Mouse (Mus musculus): ENCODE data around the gene Dicer1.

The Dicer1 gene

GRCm38 (mm10) chr12:104677371-104677924, 74.3 kb downstream of the Dicer1 start:
- no peak for DNase-seq (ENCODE audit: low read depth, low spot score)

GRCm38 (mm10) chr12:104676535-104677370, 75.0 kb downstream of the Dicer1 start:
- DNase-seq (ENCODE audit: low read depth, low spot score): no peak

GRCm38 (mm10) chr12:104672976-104673375, 78.8 kb downstream of the Dicer1 start:
- DNase-seq (ENCODE audit: low read depth, low spot score): no peak

GRCm38 (mm10) chr12:104672406-104672805, 79.3 kb downstream of the Dicer1 start:
- no peak for DNase-seq (ENCODE audit: low read depth, low spot score)

- no peak for DNase-seq (ENCODE audit: low read depth, low spot score)
Measured at GRCm38 (mm10) chr12:104667846-104668245, 83.9 kb downstream of the Dicer1 start.

GRCm38 (mm10) chr12:104665951-104666350, 85.8 kb downstream of the Dicer1 start:
- DNase-seq (ENCODE audit: low read depth, low spot score): peak; percentile 78

- peak; percentile 78 for DNase-seq (ENCODE audit: low read depth, low spot score)
Measured at GRCm38 (mm10) chr12:104665521-104665920, 86.2 kb downstream of the Dicer1 start.

- DNase-seq (ENCODE audit: low read depth, low spot score): no peak
Measured at GRCm38 (mm10) chr12:104656146-104656545, 95.6 kb downstream of the Dicer1 start.

- peak; percentile 59 for DNase-seq (ENCODE audit: low read depth, low spot score)
Measured at GRCm38 (mm10) chr12:104655006-104655405, 96.7 kb downstream of the Dicer1 start.

GRCm38 (mm10) chr12:104652021-104652420, 99.7 kb downstream of the Dicer1 start:
- DNase-seq (ENCODE audit: low read depth, low spot score): peak; percentile 79

- DNase-seq (ENCODE audit: low read depth, low spot score): no peak
Measured at GRCm38 (mm10) chr12:104651269-104651668, 100.5 kb downstream of the Dicer1 start.

GRCm38 (mm10) chr12:104650510-104651260, 101.1 kb downstream of the Dicer1 start:
- no peak for DNase-seq (ENCODE audit: low read depth, low spot score)

GRCm38 (mm10) chr12:104648366-104648765, 103.4 kb downstream of the Dicer1 start:
- no peak for DNase-seq (ENCODE audit: low read depth, low spot score)

- no peak for DNase-seq (ENCODE audit: low read depth, low spot score)
Measured at GRCm38 (mm10) chr12:104642337-104642736, 109.4 kb downstream of the Dicer1 start.

GRCm38 (mm10) chr12:104640934-104641333, 110.8 kb downstream of the Dicer1 start:
- peak; percentile 80 for DNase-seq (ENCODE audit: low read depth, low spot score)

GRCm38 (mm10) chr12:104638156-104638555, 113.6 kb downstream of the Dicer1 start:
- no peak for DNase-seq (ENCODE audit: low read depth, low spot score)
